Mouse (Mus musculus) C2C12 (cell line): Measurements from ENCODE around the gene Asic3. TPM values are rescaled to one million over a fixed set of nuclear protein-coding genes. Genes with fewer than 3 reads are reported as not detected.

Experiments
- H3K27me3 ChIP-seq: one replicate; pipeline ENCODE4 v1.6.1; 2011; ENCODE audit not compliant: control insufficient read depth, insufficient read depth, insufficient read length
- H3K36me3 ChIP-seq: one replicate; pipeline ENCODE4 v1.6.1; 2011; ENCODE audit not compliant: control insufficient read depth, insufficient read depth
- H3K4me3 ChIP-seq: one replicate; pipeline ENCODE4 v1.5.1; 2011; ENCODE audit warnings: mild to moderate bottlenecking, control low read depth; ENCODE audit not compliant: poor library complexity, insufficient read depth, severe bottlenecking
- H3K79me2 ChIP-seq: one replicate; pipeline ENCODE4 v1.6.1; 2011; ENCODE audit not compliant: control insufficient read depth, insufficient read depth
- H3K79me3 ChIP-seq: one replicate; pipeline ENCODE4 v1.6.1; 2011; ENCODE audit warnings: low read depth, control low read depth
- H3ac ChIP-seq: one replicate; pipeline ENCODE3; 2011; ENCODE audit warnings: low read depth; ENCODE audit not compliant: control insufficient read depth, insufficient read length
- CEBPB ChIP-seq: IDR thresholded peaks from one replicate; pipeline ENCODE4 v1.6.1; 2011; ENCODE audit warnings: low read depth, mild to moderate bottlenecking, control low read depth, moderate library complexity
- CTCF ChIP-seq: IDR thresholded peaks from one replicate; pipeline ENCODE4 v1.5.1; 2011; ENCODE audit not compliant: control insufficient read depth, insufficient read depth, insufficient read length
- FOSL1 ChIP-seq: IDR thresholded peaks from one replicate; pipeline ENCODE4 v1.8.0; 2011; ENCODE audit warnings: mild to moderate bottlenecking, low read length; ENCODE audit not compliant: poor library complexity, insufficient read depth, severe bottlenecking
- MAX ChIP-seq: IDR thresholded peaks from one replicate; pipeline ENCODE4 v1.6.1; 2011; ENCODE audit warnings: mild to moderate bottlenecking, control low read depth
- MYOD1 ChIP-seq: IDR thresholded peaks from one replicate; pipeline ENCODE4 v1.6.1; 2011; ENCODE audit warnings: low read depth; ENCODE audit not compliant: control insufficient read depth, insufficient read length
- MYOG ChIP-seq: IDR thresholded peaks from one replicate; pipeline ENCODE4 v1.6.1; 2011; ENCODE audit not compliant: control insufficient read depth, insufficient read length; ENCODE audit errors: extremely low read depth
- USF1 ChIP-seq: IDR thresholded peaks from one replicate; pipeline ENCODE4 v1.6.1; 2011; ENCODE audit warnings: low read depth, mild to moderate bottlenecking, control low read depth, moderate library complexity
- polyA plus RNA-seq: library from polyadenylated mRNA; unstranded; fragments of >200 nt; fragmentation: generic; extraction: Trizol; gene quantifications from one replicate; pipeline ENCODE4 v1.2.1, GENCODE M21; 2012; ENCODE audit warnings: missing spikeins

Gene Asic3
- polyA plus RNA-seq, 1 experiment = 0.19 TPM

DNA sequence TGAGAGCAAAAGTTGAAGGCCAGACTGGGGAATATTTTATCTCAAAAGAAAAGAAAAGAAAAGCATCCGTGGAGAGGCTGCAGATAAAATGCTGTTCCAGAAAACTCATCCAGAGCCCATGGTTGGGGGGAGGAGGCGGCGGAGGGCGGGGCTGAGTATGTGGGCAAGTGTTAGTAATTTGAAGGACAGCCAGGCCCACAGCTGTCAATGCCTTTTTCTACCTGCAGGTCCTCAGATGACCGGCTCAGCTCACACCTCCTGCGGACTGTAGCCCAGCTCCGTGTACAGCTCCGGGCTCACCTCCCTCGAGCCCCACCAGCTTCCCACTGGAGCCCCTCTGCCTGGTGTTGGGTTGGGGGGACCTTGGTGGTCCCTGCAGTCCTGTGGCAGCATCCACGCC, 13.5 kb upstream of the Asic3 start:
- TF ChIP-seq CEBPB = no peak
- no peak for TF ChIP-seq FOSL1
- TF ChIP-seq MYOG = no peak
- TF ChIP-seq CTCF = no peak
- no peaks in the 10 kb centered on the region for H3K27me3 ChIP-seq
- peaks cover 6% of the 10 kb centered on the region for H3K36me3 ChIP-seq
- no peaks in the 10 kb centered on the region for H3K79me3 ChIP-seq
- no peaks in the 10 kb centered on the region for H3K79me2 ChIP-seq
- no peak overlapping the region for H3ac ChIP-seq
- no peak overlapping the region for H3K4me3 ChIP-seq

DNA sequence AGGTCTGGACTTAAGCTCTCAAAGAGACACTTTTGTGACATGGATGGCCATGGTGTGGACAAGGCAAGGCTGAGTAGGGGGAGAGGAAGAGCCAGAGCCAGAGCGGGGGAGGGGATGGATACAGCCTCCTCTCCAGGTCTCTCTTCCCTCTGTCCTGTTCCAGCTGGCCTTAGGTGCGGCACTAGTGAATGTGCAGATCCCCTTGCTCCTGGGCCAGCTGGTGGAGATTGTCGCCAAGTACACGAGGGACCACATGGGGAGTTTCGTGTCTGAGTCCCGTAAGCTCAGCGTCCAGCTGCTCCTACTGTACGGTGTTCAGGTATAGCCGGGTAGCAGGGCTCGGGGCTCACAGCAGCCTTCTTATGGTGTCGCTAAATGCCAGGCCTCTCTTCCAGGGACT, 12.8 kb upstream of the Asic3 start:
- no peak overlapping the region for H3K4me3 ChIP-seq
- H3ac ChIP-seq = no peak overlapping the region
- peaks cover 6% of the 10 kb centered on the region for H3K36me3 ChIP-seq
- H3K27me3 ChIP-seq = no peaks in the 10 kb centered on the region
- no peaks in the 10 kb centered on the region for H3K79me2 ChIP-seq
- no peak for TF ChIP-seq MYOD1
- TF ChIP-seq FOSL1 = no peak
- no peak for TF ChIP-seq MAX
- no peak for TF ChIP-seq USF1
- TF ChIP-seq CTCF = no peak
- TF ChIP-seq CEBPB = no peak
- no peak for TF ChIP-seq MYOG
- no peaks in the 10 kb centered on the region for H3K79me3 ChIP-seq

DNA sequence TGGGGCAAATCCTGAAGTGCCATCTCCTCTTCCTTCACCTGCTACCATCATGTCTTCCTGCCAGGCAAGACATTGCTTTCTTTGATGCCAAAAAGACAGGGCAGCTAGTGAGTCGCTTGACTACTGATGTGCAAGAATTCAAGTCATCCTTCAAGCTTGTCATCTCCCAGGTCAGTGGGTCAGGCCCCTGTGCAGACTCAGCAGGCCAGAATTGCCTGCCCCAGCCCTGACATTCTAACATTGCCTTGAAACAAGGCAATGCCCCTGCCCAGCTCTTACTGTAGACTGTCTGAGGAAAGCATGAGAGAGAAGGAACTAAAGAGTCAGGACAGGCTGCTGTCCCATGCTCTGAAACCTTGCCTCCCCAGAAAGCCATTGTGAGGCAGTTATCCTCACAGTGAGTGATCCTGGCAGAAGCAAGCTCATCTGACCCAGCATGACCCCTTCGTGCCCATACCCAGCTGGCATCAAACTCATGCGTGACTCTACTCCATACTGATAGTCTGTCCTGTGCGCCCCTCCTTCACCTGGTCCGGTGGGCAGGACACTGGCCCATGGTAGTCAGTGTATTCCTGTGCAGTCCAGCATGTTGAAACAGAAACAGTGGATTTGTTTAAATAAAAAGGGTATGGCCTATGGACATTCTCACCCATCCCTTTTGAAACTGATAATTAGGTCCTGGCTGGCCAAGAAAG, 12.1 kb upstream of the Asic3 start:
- H3K36me3 ChIP-seq = peaks cover 6% of the 10 kb centered on the region
- TF ChIP-seq USF1 (no peak), MYOD1 (no peak), CEBPB (no peak), CTCF (no peak), MAX (no peak), MYOG (no peak), FOSL1 (no peak)

DNA sequence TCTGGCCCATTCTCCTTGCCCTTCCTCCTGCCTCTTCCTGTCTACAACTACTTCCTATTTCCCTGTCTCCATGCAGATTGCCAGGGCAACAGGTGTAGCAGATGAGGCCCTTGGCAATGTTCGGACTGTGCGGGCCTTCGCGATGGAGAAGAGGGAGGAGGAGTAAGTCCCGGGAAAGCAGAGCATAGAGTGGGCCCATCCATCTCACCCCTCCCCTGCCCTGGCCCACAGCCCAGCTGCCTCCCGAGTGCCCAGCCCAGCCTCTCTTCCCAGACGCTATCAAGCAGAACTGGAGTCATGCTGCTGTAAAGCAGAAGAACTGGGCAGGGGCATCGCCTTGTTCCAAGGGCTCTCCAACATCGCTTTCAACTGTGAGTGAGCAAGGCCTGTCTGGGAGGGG, 11.2 kb upstream of the Asic3 start:
- Histone ChIP-seq H3ac (no peak overlapping the region), H3K27me3 (no peaks in the 10 kb centered on the region), H3K79me2 (no peaks in the 10 kb centered on the region), H3K4me3 (no peak overlapping the region), H3K79me3 (no peaks in the 10 kb centered on the region), H3K36me3 (peaks cover 9% of the 10 kb centered on the region)
- no peak for TF ChIP-seq CEBPB
- TF ChIP-seq USF1 = no peak
- no peak for TF ChIP-seq MYOG
- no peak for TF ChIP-seq MYOD1
- TF ChIP-seq MAX = no peak
- no peak for TF ChIP-seq CTCF
- no peak for TF ChIP-seq FOSL1

More for the DNA sequence above, 12.1 kb upstream of the Asic3 start:
- Histone ChIP-seq H3K4me3 (no peak overlapping the region), H3K79me3 (no peaks in the 10 kb centered on the region), H3K79me2 (no peaks in the 10 kb centered on the region), H3K27me3 (no peaks in the 10 kb centered on the region), H3ac (no peak overlapping the region)

DNA sequence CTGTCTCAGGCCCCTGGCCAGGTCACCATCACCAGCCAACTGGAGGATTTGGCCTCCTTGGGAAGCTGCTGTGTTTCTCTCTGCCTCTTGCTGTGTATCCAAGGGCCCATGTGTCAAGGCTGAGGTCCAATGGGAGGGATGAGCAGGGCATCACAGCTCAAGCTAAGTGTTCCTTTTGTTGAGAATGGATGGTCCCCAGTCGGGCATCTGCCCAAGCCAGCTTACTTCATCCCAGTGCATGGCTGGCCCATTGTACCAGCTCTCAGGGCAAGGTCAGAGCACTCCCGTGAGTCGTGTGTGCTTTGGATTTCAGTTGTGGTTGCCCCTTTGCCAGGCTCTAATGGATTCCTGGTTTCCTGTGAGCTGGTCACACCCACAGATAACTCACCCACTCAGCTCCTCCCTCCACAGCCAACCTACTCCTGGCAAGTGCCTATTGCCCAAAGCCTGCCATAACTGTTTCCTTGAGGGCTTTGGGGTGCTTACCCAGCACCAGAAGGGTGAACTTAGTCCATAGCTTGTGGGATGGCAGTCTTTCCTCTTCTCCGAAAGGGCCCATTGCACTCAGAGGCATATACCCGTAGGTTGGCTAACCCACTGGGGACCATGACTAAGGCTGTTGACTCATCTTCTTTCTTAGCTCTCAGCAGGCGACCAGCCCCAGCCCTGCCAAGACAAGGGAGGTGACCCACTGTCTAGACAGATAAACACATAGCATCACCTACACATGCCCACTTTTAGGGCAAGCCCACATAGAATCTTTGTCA, 8.4 kb upstream of the Asic3 start:
- H3K4me3 ChIP-seq = no peak overlapping the region
- no peaks in the 10 kb centered on the region for H3K79me3 ChIP-seq
- TF ChIP-seq FOSL1 (peak; percentile 29), MYOG (no peak), CTCF (no peak), MAX (no peak), CEBPB (peak; percentile 43), USF1 (no peak), MYOD1 (no peak)
- H3K79me2 ChIP-seq = no peaks in the 10 kb centered on the region
- peaks cover 11% of the 10 kb centered on the region for H3K36me3 ChIP-seq
- H3ac ChIP-seq = no peak overlapping the region
- no peaks in the 10 kb centered on the region for H3K27me3 ChIP-seq
